Mouse (Mus musculus) olfactory bulb, adult 2 months (tissue): ENCODE data around the gene Cdc14a. TPM values are rescaled to one million over a fixed set of nuclear protein-coding genes. Genes with fewer than 3 reads are reported as not detected.
A peak's percentile ranks its signal among the peaks of the same experiment; 100 is the strongest.

ENCODE experiments used
- H3K27ac ChIP-seq: fragments of 200-500 bp; 2 replicates; pipeline ENCODE4 v1.5.1; 2012; ENCODE audit warnings: low read depth, low read length; ENCODE audit not compliant: insufficient read depth
- H3K4me1 ChIP-seq: fragments of 200-500 bp; 2 replicates; pipeline ENCODE4 v1.6.1; 2012; ENCODE audit warnings: low read length; ENCODE audit not compliant: control insufficient read depth, insufficient read depth
- H3K4me3 ChIP-seq: fragments of 200-500 bp; 2 replicates; pipeline ENCODE4 v1.5.1; 2012; ENCODE audit warnings: mild to moderate bottlenecking, low read depth, low read length, moderate library complexity; ENCODE audit not compliant: insufficient read depth
- CTCF ChIP-seq: fragments of 200-500 bp; IDR thresholded peaks from 2 replicates; pipeline ENCODE4 v1.5.1; 2012; ENCODE audit warnings: low read depth, mild to moderate bottlenecking, low read length, moderate library complexity; ENCODE audit not compliant: insufficient read depth
- POLR2A ChIP-seq: fragments of 200-500 bp; IDR thresholded peaks from 2 replicates; pipeline ENCODE4 v1.6.1; 2012; ENCODE audit warnings: mild to moderate bottlenecking, low read depth, low read length, moderate library complexity; ENCODE audit not compliant: insufficient read depth
- WGBS: fragments of 180-500 bp; shearing (Covaris S2); methylation state at CpG from one replicate; pipeline ENCODE4 v1.1.7; 2018; 5-methylcytosine and 5-hydroxymethylcytosine counted together
- polyA plus RNA-seq: library from polyadenylated mRNA; stranded (reverse); fragments of >200 nt; gene quantifications from 2 replicates; pipeline ENCODE4 v1.2.4, GENCODE M21; 2012; ENCODE audit warnings: low replicate concordance; ENCODE audit not compliant: missing spikeins, insufficient read depth, insufficient read length

Gene Cdc14a
- polyA plus RNA-seq, 1 experiment = not detected

- TF ChIP-seq POLR2A (no peak), CTCF (no peak)
- Histone ChIP-seq H3K4me1 (no peaks in the 10 kb centered on the region), H3K4me3 (no peak overlapping the region), H3K27ac (no peak overlapping the region)
- 70% methylated on average over 8 of the region's 8 CpGs for WGBS
These were observed 16.5 kb upstream of the Cdc14a start for GRCm38 (mm10) chr3:116440066-116440997.

- no peak overlapping the region for H3K27ac ChIP-seq
- no peaks in the 10 kb centered on the region for H3K4me1 ChIP-seq
- no peak for TF ChIP-seq CTCF
- TF ChIP-seq POLR2A = no peak
- H3K4me3 ChIP-seq = no peak overlapping the region
- WGBS = 85% methylated on average over 9 of the region's 9 CpGs
These were observed 13.2 kb upstream of the Cdc14a start for GRCm38 (mm10) chr3:116436811-116437601.

- Histone ChIP-seq H3K27ac (no peak overlapping the region), H3K4me1 (no peaks in the 10 kb centered on the region), H3K4me3 (no peak overlapping the region)
- 80% methylated on average over 3 of the region's 3 CpGs for WGBS
- no peak for TF ChIP-seq POLR2A
- TF ChIP-seq CTCF = no peak
These were observed 12.3 kb upstream of the Cdc14a start for GRCm38 (mm10) chr3:116436113-116436512.

- 92% methylated on average over 3 of the region's 3 CpGs for WGBS
- TF ChIP-seq CTCF (no peak), POLR2A (no peak)
- H3K4me1 ChIP-seq = no peaks in the 10 kb centered on the region
- no peak overlapping the region for H3K27ac ChIP-seq
- no peak overlapping the region for H3K4me3 ChIP-seq
These were observed 10.9 kb upstream of the Cdc14a start for GRCm38 (mm10) chr3:116434757-116435156.

GRCm38 (mm10) chr3:116425901-116426300, 2.1 kb upstream of the Cdc14a start:
- TF ChIP-seq CTCF (no peak), POLR2A (no peak)
- Histone ChIP-seq H3K4me1 (peaks cover 17% of the 10 kb centered on the region), H3K4me3 (no peak overlapping the region), H3K27ac (no peak overlapping the region)
- WGBS = 96% methylated on average over 6 of the region's 6 CpGs

- Histone ChIP-seq H3K27ac (peak overlapping the region; percentile 25; the same call in 1 of the 2 replicates), H3K4me1 (peaks cover 17% of the 10 kb centered on the region), H3K4me3 (peak overlapping the region; percentile 56)
- TF ChIP-seq CTCF = 0 out of 2 replicates have a peak, but pooled peaks have one; percentile 22
- no peak for TF ChIP-seq POLR2A
- 1% methylated on average over 11 of the region's 11 CpGs for WGBS
These were observed 1.1 kb upstream of the Cdc14a start for GRCm38 (mm10) chr3:116424973-116425284.

- Histone ChIP-seq H3K4me1 (peaks cover 17% of the 10 kb centered on the region), H3K4me3 (peak overlapping the region; percentile 56), H3K27ac (peak overlapping the region; percentile 25; the same call in 1 of the 2 replicates)
- WGBS = under 1% methylated on average over 32 of the region's 32 CpGs
- TF ChIP-seq POLR2A (no peak), CTCF (no peak)
These were observed 534 bp upstream of the Cdc14a start for GRCm38 (mm10) chr3:116424160-116424972.

- H3K27ac ChIP-seq = no peak overlapping the region
- no peak for TF ChIP-seq POLR2A
- WGBS = under 1% methylated on average over 23 of the region's 23 CpGs
- H3K4me1 ChIP-seq = peaks cover 17% of the 10 kb centered on the region
- peak overlapping the region; percentile 56 for H3K4me3 ChIP-seq
These were observed 958 bp downstream of the Cdc14a start for GRCm38 (mm10) chr3:116422795-116423352.
